Mouse (Mus musculus) cerebellum, adult 2 months (tissue): ENCODE data around the gene Nsmce1.

Source experiments
- CTCF ChIP-seq: fragments of 200-500 bp; IDR thresholded peaks from 2 replicates; pipeline ENCODE4 v1.5.1; 2011; ENCODE audit warnings: low read depth, mild to moderate bottlenecking, control low read depth, low read length, moderate library complexity, borderline replicate concordance; ENCODE audit not compliant: insufficient read depth
- POLR2A ChIP-seq: fragments of 200-500 bp; IDR thresholded peaks from 2 replicates; pipeline ENCODE4 v1.6.1; 2011; ENCODE audit warnings: low read length, control low read depth, borderline replicate concordance; ENCODE audit not compliant: insufficient read depth

DNA sequence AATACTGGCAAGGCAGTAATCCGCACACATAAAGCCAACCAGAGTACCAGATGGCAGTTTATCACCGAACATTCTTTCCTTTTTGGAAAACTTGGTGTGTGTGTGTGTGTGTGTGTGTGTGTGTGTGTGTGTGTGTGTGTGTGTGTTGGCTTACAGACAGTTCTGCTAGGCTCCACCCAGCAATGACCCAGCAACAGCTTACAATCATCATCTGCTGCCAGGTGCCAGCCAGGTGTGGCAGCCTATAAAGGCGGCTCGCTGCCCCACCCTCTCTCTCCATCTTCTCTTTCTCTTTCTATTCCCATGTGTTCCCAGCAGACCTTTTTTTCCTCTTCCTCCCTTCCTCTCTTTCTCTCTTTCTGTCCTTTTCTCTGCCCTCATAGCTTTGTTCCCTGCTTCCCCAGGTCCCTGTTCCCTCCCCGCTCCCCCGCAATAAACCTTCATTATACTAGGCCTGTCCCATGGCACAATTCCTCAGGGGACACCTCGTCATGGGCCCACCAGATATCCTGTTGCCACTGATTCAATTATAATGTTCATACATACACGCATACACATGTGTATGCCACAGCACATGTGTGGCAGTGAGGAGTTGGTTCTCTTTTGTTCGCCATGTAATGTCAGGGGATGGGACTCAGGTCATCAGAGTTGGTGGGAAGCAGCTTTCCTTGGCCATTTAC lies 36.6 kb upstream of the Nsmce1 start:
- TF ChIP-seq CTCF (no peak), POLR2A (no peak)
